Mouse (Mus musculus): ENCODE results near the gene Lsm7. TPM values are rescaled to one million over a fixed set of nuclear protein-coding genes. Genes with fewer than 3 reads are reported as not detected.

The Lsm7 gene
- polyA plus RNA-seq, 1 experiment = 150 TPM

DNA sequence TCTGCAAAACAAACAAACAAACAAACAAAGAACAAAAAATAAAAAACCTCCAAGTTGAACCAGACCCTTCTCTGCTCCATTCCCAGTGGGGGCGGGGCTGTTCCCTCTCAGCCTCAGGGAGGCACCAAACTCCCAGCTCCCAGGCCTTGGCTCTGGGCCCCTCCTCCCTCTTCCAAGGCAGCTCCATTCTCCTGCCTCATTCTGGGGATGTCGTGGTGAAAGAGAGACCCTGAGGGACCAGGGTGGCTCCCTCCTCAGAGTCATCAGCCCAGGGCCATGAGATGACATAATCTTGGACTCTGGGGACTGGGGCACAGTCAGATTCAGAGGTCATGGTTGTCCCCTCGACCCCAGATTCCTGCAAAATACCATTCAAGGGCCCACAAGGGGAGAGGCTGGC lies 21.6 kb upstream of the Lsm7 start:
- TF ChIP-seq SRF (IDR thresholded peaks at IDR 0.05; ENCODE audit: control insufficient read depth, insufficient read length, low read depth) (no peak), POLR2A (IDR thresholded peaks at IDR 0.05; ENCODE audit: insufficient read length, low read depth) (no peak), POLR2AphosphoS2 (IDR thresholded peaks at IDR 0.05; ENCODE audit: insufficient read length, low read depth) (no peak), E2F4 (IDR thresholded peaks at IDR 0.05; ENCODE audit: insufficient read depth) (no peak), MYOG (IDR thresholded peaks at IDR 0.05; ENCODE audit: control insufficient read depth in 1 of 3, insufficient read depth in 1 of 3, insufficient read length in 2 of 3, low read depth in 2 of 3) (no peak), USF1 (IDR thresholded peaks at IDR 0.05; ENCODE audit: low read depth) (no peak), TCF3 (IDR thresholded peaks at IDR 0.05; ENCODE audit: insufficient read length, low read depth) (no peak), MAX (IDR thresholded peaks at IDR 0.05; ENCODE audit: low read depth) (no peak)
- Histone ChIP-seq H3K4me3 (no peak overlapping the region), H3K4me2 (ENCODE audit: low read depth) (no peak overlapping the region), H3ac (ENCODE audit: control insufficient read depth, insufficient read length) (no peak overlapping the region), H3K36me3 (ENCODE audit: control insufficient read depth, insufficient read depth) (no peaks in the 10 kb centered on the region), H3K27me3 (ENCODE audit: control insufficient read depth, insufficient read depth, insufficient read length) (peaks cover 10% of the 10 kb centered on the region), H3K79me2 (ENCODE audit: control insufficient read depth, insufficient read depth) (no peaks in the 10 kb centered on the region)

- Histone ChIP-seq H3K4me3 (no peak overlapping the region), H3K4me2 (ENCODE audit: low read depth) (no peak overlapping the region), H3K36me3 (ENCODE audit: control insufficient read depth, insufficient read depth) (no peaks in the 10 kb centered on the region), H3K79me2 (ENCODE audit: control insufficient read depth, insufficient read depth) (no peaks in the 10 kb centered on the region), H3K27me3 (ENCODE audit: control insufficient read depth, insufficient read depth, insufficient read length) (peaks cover 12% of the 10 kb centered on the region), H3ac (ENCODE audit: control insufficient read depth, insufficient read length) (no peak overlapping the region)
- TF ChIP-seq MYOG (IDR thresholded peaks at IDR 0.05; ENCODE audit: control insufficient read depth in 1 of 3, insufficient read depth in 1 of 3, insufficient read length in 2 of 3, low read depth in 2 of 3) (no peak), MYOD1 (IDR thresholded peaks at IDR 0.05; ENCODE audit: control insufficient read depth in 1 of 3, insufficient read length in 2 of 3, low read depth in 2 of 3) (no peak), POLR2A (IDR thresholded peaks at IDR 0.05; ENCODE audit: insufficient read length, low read depth) (no peak), TCF12 (IDR thresholded peaks at IDR 0.05; ENCODE audit: insufficient read depth, poor library complexity, severe bottlenecking) (no peak), CEBPB (IDR thresholded peaks at IDR 0.05; ENCODE audit: insufficient read depth, poor library complexity, severe bottlenecking) (no peak), E2F4 (IDR thresholded peaks at IDR 0.05; ENCODE audit: insufficient read depth) (no peak), USF1 (IDR thresholded peaks at IDR 0.05; ENCODE audit: low read depth) (no peak), POLR2AphosphoS2 (IDR thresholded peaks at IDR 0.05; ENCODE audit: insufficient read length, low read depth) (no peak), TCF3 (IDR thresholded peaks at IDR 0.05; ENCODE audit: insufficient read length, low read depth) (no peak), SRF (IDR thresholded peaks at IDR 0.05; ENCODE audit: control insufficient read depth, insufficient read length, low read depth) (no peak), REST (IDR thresholded peaks at IDR 0.05; ENCODE audit: insufficient read depth, insufficient read length) (no peak), MAX (IDR thresholded peaks at IDR 0.05; ENCODE audit: low read depth) (no peak)
These were observed 21.0 kb upstream of the Lsm7 start for GRCm38 (mm10) chr10:80876028-80876427.

GRCm38 (mm10) chr10:80874035-80874434 lies 19.0 kb upstream of the Lsm7 start:
- peaks cover 12% of the 10 kb centered on the region for H3K27me3 ChIP-seq (ENCODE audit: control insufficient read depth, insufficient read depth, insufficient read length)
- H3K4me2 ChIP-seq (ENCODE audit: low read depth) = no peak overlapping the region
- TF ChIP-seq MYOD1 (IDR thresholded peaks at IDR 0.05; ENCODE audit: control insufficient read depth in 1 of 3, insufficient read length in 2 of 3, low read depth in 2 of 3) (no peak), E2F4 (IDR thresholded peaks at IDR 0.05; ENCODE audit: insufficient read depth) (no peak), TCF3 (IDR thresholded peaks at IDR 0.05; ENCODE audit: insufficient read length, low read depth) (no peak), POLR2A (IDR thresholded peaks at IDR 0.05; ENCODE audit: insufficient read length, low read depth) (no peak), CEBPB (IDR thresholded peaks at IDR 0.05; ENCODE audit: insufficient read depth, poor library complexity, severe bottlenecking) (no peak), MAX (IDR thresholded peaks at IDR 0.05; ENCODE audit: low read depth) (no peak), REST (IDR thresholded peaks at IDR 0.05; ENCODE audit: insufficient read depth, insufficient read length) (no peak), USF1 (IDR thresholded peaks at IDR 0.05; ENCODE audit: low read depth) (no peak), TCF12 (IDR thresholded peaks at IDR 0.05; ENCODE audit: insufficient read depth, poor library complexity, severe bottlenecking) (no peak), SRF (IDR thresholded peaks at IDR 0.05; ENCODE audit: control insufficient read depth, insufficient read length, low read depth) (no peak), MYOG (IDR thresholded peaks at IDR 0.05; ENCODE audit: control insufficient read depth in 1 of 3, insufficient read depth in 1 of 3, insufficient read length in 2 of 3, low read depth in 2 of 3) (no peak), POLR2AphosphoS2 (IDR thresholded peaks at IDR 0.05; ENCODE audit: insufficient read length, low read depth) (no peak)
- H3K79me2 ChIP-seq (ENCODE audit: control insufficient read depth, insufficient read depth) = no peaks in the 10 kb centered on the region
- H3K4me3 ChIP-seq = no peak overlapping the region
- H3ac ChIP-seq (ENCODE audit: control insufficient read depth, insufficient read length) = no peak overlapping the region
- no peaks in the 10 kb centered on the region for H3K36me3 ChIP-seq (ENCODE audit: control insufficient read depth, insufficient read depth)

DNA sequence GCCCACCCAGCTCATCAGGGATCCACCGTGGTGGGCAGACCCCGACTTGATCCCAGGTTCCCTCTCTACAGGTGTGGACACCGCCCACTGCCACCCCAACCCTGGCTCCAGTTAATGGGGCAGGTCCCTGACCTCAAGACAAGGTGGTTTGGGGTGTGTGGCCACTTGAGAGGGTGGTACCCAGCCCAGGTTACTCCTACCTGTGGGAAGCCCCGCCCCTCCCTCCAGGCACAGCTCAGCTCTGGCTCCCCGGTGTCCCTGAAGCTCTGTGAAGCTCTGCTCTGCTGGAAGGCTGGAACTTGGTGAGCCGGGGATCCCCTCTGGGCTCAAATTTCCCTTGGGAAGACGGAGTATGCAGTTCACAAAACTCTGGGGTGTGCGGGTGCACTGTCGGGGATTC lies 16.6 kb upstream of the Lsm7 start, which contains the start of gene Tmprss9:
TSS of gene Tmprss9 (plus strand) at position 268 of the 400 bp plus-strand sequence.
- H3K4me2 ChIP-seq (ENCODE audit: low read depth) = no peak within 1 kb of the TSS
- H3K36me3 ChIP-seq (ENCODE audit: control insufficient read depth, insufficient read depth) = no peaks in the 10 kb centered on the region
- TF ChIP-seq MYOD1 (IDR thresholded peaks at IDR 0.05; ENCODE audit: control insufficient read depth in 1 of 3, insufficient read length in 2 of 3, low read depth in 2 of 3) (no peak), POLR2A (IDR thresholded peaks at IDR 0.05; ENCODE audit: insufficient read length, low read depth) (no peak), CEBPB (IDR thresholded peaks at IDR 0.05; ENCODE audit: insufficient read depth, poor library complexity, severe bottlenecking) (no peak), MYOG (IDR thresholded peaks at IDR 0.05; ENCODE audit: control insufficient read depth in 1 of 3, insufficient read depth in 1 of 3, insufficient read length in 2 of 3, low read depth in 2 of 3) (no peak), TCF12 (IDR thresholded peaks at IDR 0.05; ENCODE audit: insufficient read depth, poor library complexity, severe bottlenecking) (no peak), POLR2AphosphoS2 (IDR thresholded peaks at IDR 0.05; ENCODE audit: insufficient read length, low read depth) (no peak)
- H3ac ChIP-seq (ENCODE audit: control insufficient read depth, insufficient read length) = no peak within 1 kb of the TSS
- H3K4me3 ChIP-seq = no peak within 1 kb of the TSS
- no peaks in the 10 kb centered on the region for H3K79me2 ChIP-seq (ENCODE audit: control insufficient read depth, insufficient read depth)
- peaks cover 12% of the 10 kb centered on the region for H3K27me3 ChIP-seq (ENCODE audit: control insufficient read depth, insufficient read depth, insufficient read length)

DNA sequence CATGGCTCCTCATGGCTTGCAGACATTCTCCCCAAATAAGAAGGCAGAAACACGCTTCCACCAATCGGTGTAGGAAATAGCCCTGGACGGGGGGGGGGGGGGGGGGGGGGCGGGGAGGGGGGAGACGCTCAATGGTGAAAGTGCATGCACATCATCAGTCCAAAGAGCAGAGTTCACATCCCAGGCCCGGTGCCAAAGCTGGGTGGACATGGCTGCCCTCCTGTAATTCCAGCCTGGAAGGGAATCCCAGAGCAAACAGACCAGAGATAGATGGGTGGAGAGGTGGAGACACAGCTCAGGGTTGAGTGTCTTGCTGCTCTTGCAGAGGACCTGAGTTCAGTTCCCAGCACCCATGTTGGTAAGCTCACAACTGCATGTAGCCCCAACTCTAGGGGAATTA lies 16.0 kb upstream of the Lsm7 start:
- H3ac ChIP-seq (ENCODE audit: control insufficient read depth, insufficient read length) = no peak overlapping the region
- no peaks in the 10 kb centered on the region for H3K36me3 ChIP-seq (ENCODE audit: control insufficient read depth, insufficient read depth)
- no peak overlapping the region for H3K4me3 ChIP-seq
- TF ChIP-seq CEBPB (IDR thresholded peaks at IDR 0.05; ENCODE audit: insufficient read depth, poor library complexity, severe bottlenecking) (no peak), MYOD1 (IDR thresholded peaks at IDR 0.05; ENCODE audit: control insufficient read depth in 1 of 3, insufficient read length in 2 of 3, low read depth in 2 of 3) (no peak), POLR2A (IDR thresholded peaks at IDR 0.05; ENCODE audit: insufficient read length, low read depth) (no peak)
- peaks cover 12% of the 10 kb centered on the region for H3K27me3 ChIP-seq (ENCODE audit: control insufficient read depth, insufficient read depth, insufficient read length)
- H3K4me2 ChIP-seq (ENCODE audit: low read depth) = no peak overlapping the region
- no peaks in the 10 kb centered on the region for H3K79me2 ChIP-seq (ENCODE audit: control insufficient read depth, insufficient read depth)
